Mouse (Mus musculus): ENCODE data around the gene Uqcc2. TPM values are rescaled to one million over a fixed set of nuclear protein-coding genes. Genes with fewer than 3 reads are reported as not detected.

The Uqcc2 gene
- polyA plus RNA-seq, 1 experiment from 2014 or later = 257 TPM

- no peaks in the 10 kb centered on the region for H3K27me3 ChIP-seq
- no peaks in the 10 kb centered on the region for H3K9me3 ChIP-seq
- ATAC-seq (ENCODE audit: borderline replicate concordance, extremely low read depth, low FRiP score, low TSS enrichment) = no peak
- no peak overlapping the region for H3K4me3 ChIP-seq
- no peak overlapping the region for H3K9ac ChIP-seq
- H3K27ac ChIP-seq = no peak overlapping the region
- 0 out of 2 replicates have a peak, but pooled peaks cover 8% of the 10 kb centered on the region for H3K4me1 ChIP-seq
- H3K4me2 ChIP-seq = no peak overlapping the region
- no peaks in the 10 kb centered on the region for H3K36me3 ChIP-seq
- 36% methylated on average over 12 of the region's 12 CpGs for WGBS
Measured at GRCm38 (mm10) chr17:27087426-27087825, 46.3 kb downstream of the Uqcc2 start.

GRCm38 (mm10) chr17:27085676-27086075, 48.0 kb downstream of the Uqcc2 start:
- H3K9ac ChIP-seq = no peak overlapping the region
- peaks cover 12% of the 10 kb centered on the region for H3K4me1 ChIP-seq
- no peaks in the 10 kb centered on the region for H3K27me3 ChIP-seq
- no peak for ATAC-seq (ENCODE audit: borderline replicate concordance, extremely low read depth, low FRiP score, low TSS enrichment)
- H3K27ac ChIP-seq = no peak overlapping the region
- H3K36me3 ChIP-seq = no peaks in the 10 kb centered on the region
- no peak overlapping the region for H3K4me3 ChIP-seq
- 65% methylated on average over 2 of the region's 2 CpGs for WGBS
- H3K9me3 ChIP-seq = no peaks in the 10 kb centered on the region
- no peak overlapping the region for H3K4me2 ChIP-seq

GRCm38 (mm10) chr17:27083601-27084000, 50.1 kb downstream of the Uqcc2 start:
- H3K4me3 ChIP-seq = no peak overlapping the region
- 53% methylated on average over 9 of the region's 9 CpGs for WGBS
- H3K36me3 ChIP-seq = no peaks in the 10 kb centered on the region
- H3K9me3 ChIP-seq = no peaks in the 10 kb centered on the region
- ATAC-seq (ENCODE audit: borderline replicate concordance, extremely low read depth, low FRiP score, low TSS enrichment) = no peak
- no peaks in the 10 kb centered on the region for H3K27me3 ChIP-seq
- no peak overlapping the region for H3K4me2 ChIP-seq
- H3K9ac ChIP-seq = no peak overlapping the region
- peaks cover 12% of the 10 kb centered on the region for H3K4me1 ChIP-seq
- 0 out of 2 replicates have a peak overlapping the region, but pooled peaks have one; percentile 19 for H3K27ac ChIP-seq

GRCm38 (mm10) chr17:27082796-27083195, 50.9 kb downstream of the Uqcc2 start:
- Histone ChIP-seq H3K9ac (no peak overlapping the region), H3K27ac (no peak overlapping the region), H3K4me1 (peaks cover 12% of the 10 kb centered on the region), H3K27me3 (no peaks in the 10 kb centered on the region), H3K4me3 (no peak overlapping the region), H3K36me3 (no peaks in the 10 kb centered on the region), H3K9me3 (no peaks in the 10 kb centered on the region), H3K4me2 (no peak overlapping the region)
- WGBS = 54% methylated on average over 8 of the region's 8 CpGs
- ATAC-seq (ENCODE audit: borderline replicate concordance, extremely low read depth, low FRiP score, low TSS enrichment) = no peak

- H3K4me2 ChIP-seq = no peak overlapping the region
- peaks cover 12% of the 10 kb centered on the region for H3K4me1 ChIP-seq
- H3K9ac ChIP-seq = no peak overlapping the region
- no peak overlapping the region for H3K4me3 ChIP-seq
- no peak overlapping the region for H3K27ac ChIP-seq
- ATAC-seq (ENCODE audit: borderline replicate concordance, extremely low read depth, low FRiP score, low TSS enrichment) = no peak
- H3K36me3 ChIP-seq = no peaks in the 10 kb centered on the region
- no peaks in the 10 kb centered on the region for H3K27me3 ChIP-seq
- no peaks in the 10 kb centered on the region for H3K9me3 ChIP-seq
- WGBS = 68% methylated on average over 5 of the region's 5 CpGs
Measured at GRCm38 (mm10) chr17:27081868-27082267, 51.8 kb downstream of the Uqcc2 start.

- Histone ChIP-seq H3K4me2 (no peak overlapping the region), H3K36me3 (no peaks in the 10 kb centered on the region), H3K27ac (no peak overlapping the region), H3K4me3 (no peak overlapping the region), H3K27me3 (no peaks in the 10 kb centered on the region), H3K4me1 (peaks cover 9% of the 10 kb centered on the region), H3K9ac (no peak overlapping the region), H3K9me3 (no peaks in the 10 kb centered on the region)
- 75% methylated on average over 6 of the region's 6 CpGs for WGBS
- no peak for ATAC-seq (ENCODE audit: borderline replicate concordance, extremely low read depth, low FRiP score, low TSS enrichment)
Measured at GRCm38 (mm10) chr17:27078499-27078898, 55.2 kb downstream of the Uqcc2 start.

- no peak overlapping the region for H3K4me3 ChIP-seq
- H3K27me3 ChIP-seq = no peaks in the 10 kb centered on the region
- no peaks in the 10 kb centered on the region for H3K9me3 ChIP-seq
- 78% methylated on average over 6 of the region's 6 CpGs for WGBS
- H3K36me3 ChIP-seq = no peaks in the 10 kb centered on the region
- H3K4me1 ChIP-seq = peaks cover 5% of the 10 kb centered on the region
- no peak for ATAC-seq (ENCODE audit: borderline replicate concordance, extremely low read depth, low FRiP score, low TSS enrichment)
- H3K4me2 ChIP-seq = no peak overlapping the region
- no peak overlapping the region for H3K27ac ChIP-seq
- no peak overlapping the region for H3K9ac ChIP-seq
Measured at GRCm38 (mm10) chr17:27077920-27078319, 55.8 kb downstream of the Uqcc2 start.

GRCm38 (mm10) chr17:27077133-27077532, 56.6 kb downstream of the Uqcc2 start:
- no peak overlapping the region for H3K9ac ChIP-seq
- no peak for ATAC-seq (ENCODE audit: borderline replicate concordance, extremely low read depth, low FRiP score, low TSS enrichment)
- no peaks in the 10 kb centered on the region for H3K27me3 ChIP-seq
- H3K4me1 ChIP-seq = peaks cover 5% of the 10 kb centered on the region
- H3K36me3 ChIP-seq = no peaks in the 10 kb centered on the region
- 94% methylated on average over 7 of the region's 7 CpGs for WGBS
- H3K27ac ChIP-seq = no peak overlapping the region
- no peaks in the 10 kb centered on the region for H3K9me3 ChIP-seq
- H3K4me3 ChIP-seq = no peak overlapping the region
- H3K4me2 ChIP-seq = no peak overlapping the region

- Histone ChIP-seq H3K9ac (no peak overlapping the region), H3K27ac (no peak overlapping the region), H3K4me3 (no peak overlapping the region), H3K4me2 (no peak overlapping the region), H3K9me3 (no peaks in the 10 kb centered on the region), H3K36me3 (no peaks in the 10 kb centered on the region), H3K27me3 (no peaks in the 10 kb centered on the region), H3K4me1 (no peaks in the 10 kb centered on the region)
- no peak for ATAC-seq (ENCODE audit: borderline replicate concordance, extremely low read depth, low FRiP score, low TSS enrichment)
- WGBS = 64% methylated on average over 17 of the region's 17 CpGs
Measured at GRCm38 (mm10) chr17:27074849-27075745, 58.6 kb downstream of the Uqcc2 start.

- no peak for ATAC-seq (ENCODE audit: borderline replicate concordance, extremely low read depth, low FRiP score, low TSS enrichment)
- WGBS = 59% methylated on average over 6 of the region's 6 CpGs
- no peak overlapping the region for H3K4me3 ChIP-seq
- H3K4me1 ChIP-seq = no peaks in the 10 kb centered on the region
- no peaks in the 10 kb centered on the region for H3K27me3 ChIP-seq
- H3K9me3 ChIP-seq = no peaks in the 10 kb centered on the region
- H3K4me2 ChIP-seq = no peak overlapping the region
- no peak overlapping the region for H3K9ac ChIP-seq
- H3K36me3 ChIP-seq = no peaks in the 10 kb centered on the region
- H3K27ac ChIP-seq = no peak overlapping the region
Measured at GRCm38 (mm10) chr17:27074236-27074635, 59.5 kb downstream of the Uqcc2 start.

- ATAC-seq (ENCODE audit: borderline replicate concordance, extremely low read depth, low FRiP score, low TSS enrichment) = no peak
- H3K27me3 ChIP-seq = no peaks in the 10 kb centered on the region
- H3K9ac ChIP-seq = no peak overlapping the region
- H3K4me1 ChIP-seq = no peaks in the 10 kb centered on the region
- no peaks in the 10 kb centered on the region for H3K36me3 ChIP-seq
- H3K9me3 ChIP-seq = no peaks in the 10 kb centered on the region
- no peak overlapping the region for H3K4me3 ChIP-seq
- H3K4me2 ChIP-seq = no peak overlapping the region
- no peak overlapping the region for H3K27ac ChIP-seq
- WGBS = 63% methylated on average over 9 of the region's 9 CpGs
Measured at GRCm38 (mm10) chr17:27073778-27074177, 59.9 kb downstream of the Uqcc2 start.

- 81% methylated on average over 5 of the region's 5 CpGs for WGBS
- Histone ChIP-seq H3K4me1 (no peaks in the 10 kb centered on the region), H3K9me3 (no peaks in the 10 kb centered on the region), H3K4me2 (no peak overlapping the region), H3K27me3 (no peaks in the 10 kb centered on the region), H3K27ac (no peak overlapping the region), H3K9ac (no peak overlapping the region), H3K4me3 (no peak overlapping the region), H3K36me3 (no peaks in the 10 kb centered on the region)
- ATAC-seq (ENCODE audit: borderline replicate concordance, extremely low read depth, low FRiP score, low TSS enrichment) = no peak
Measured at GRCm38 (mm10) chr17:27073126-27073525, 60.6 kb downstream of the Uqcc2 start.

Measured in lung, embryonic 15.5 days (tissue).